Mouse (Mus musculus) cerebellum, adult 2 months (tissue): ENCODE measurements around the gene Slc3a1.

ENCODE experiments used
- CTCF ChIP-seq: fragments of 200-500 bp; IDR thresholded peaks from 2 replicates; pipeline ENCODE4 v1.5.1; 2011; ENCODE audit warnings: low read depth, mild to moderate bottlenecking, control low read depth, low read length, moderate library complexity, borderline replicate concordance; ENCODE audit not compliant: insufficient read depth
- POLR2A ChIP-seq: fragments of 200-500 bp; IDR thresholded peaks from 2 replicates; pipeline ENCODE4 v1.6.1; 2011; ENCODE audit warnings: low read length, control low read depth, borderline replicate concordance; ENCODE audit not compliant: insufficient read depth

DNA sequence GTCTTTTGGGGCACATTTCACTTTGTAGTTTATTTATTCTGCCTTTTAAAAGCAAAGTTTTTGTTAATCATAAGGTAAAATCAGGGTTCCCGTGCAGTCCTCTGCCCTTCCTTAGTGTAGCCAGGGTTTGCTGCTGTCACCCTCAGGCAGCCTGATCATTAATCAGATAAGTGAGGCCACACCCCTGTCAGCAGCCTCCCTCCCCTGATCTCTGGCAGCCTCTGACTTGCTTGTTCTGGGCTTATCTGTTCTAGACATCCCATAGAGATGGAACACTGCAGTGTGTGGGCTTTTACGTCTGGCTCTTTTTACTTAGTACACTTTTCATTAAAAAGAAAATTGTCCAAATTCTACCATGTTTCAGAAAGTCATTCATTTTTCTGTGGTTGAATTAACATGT lies 75.1 kb downstream of the Slc3a1 start:
- TF ChIP-seq CTCF (no peak), POLR2A (no peak)
